Mouse (Mus musculus) left cerebral cortex, adult 18-20 months (tissue): ENCODE data around the gene Sdc4. TPM values are rescaled to one million over a fixed set of nuclear protein-coding genes. Genes with fewer than 3 reads are reported as not detected.
A peak's percentile ranks its signal among the peaks of the same experiment; 100 is the strongest.

ENCODE experiments used
- DNase-seq, 2 experiments: peaks; one replicate each; pipeline ENCODE4 v3.0.0; 2021 to 2022; ENCODE audit warnings: low spot score in 2 of 2, mixed read lengths in 1 of 2
- total RNA-seq, 2 experiments: library from RNA; stranded (reverse); gene quantifications; 2 replicates each; pipeline ENCODE4 v1.2.3; 2021

Gene Sdc4
- total RNA-seq, 2 experiments from 2014 or later = 72.7 to 80.1 TPM

DNA sequence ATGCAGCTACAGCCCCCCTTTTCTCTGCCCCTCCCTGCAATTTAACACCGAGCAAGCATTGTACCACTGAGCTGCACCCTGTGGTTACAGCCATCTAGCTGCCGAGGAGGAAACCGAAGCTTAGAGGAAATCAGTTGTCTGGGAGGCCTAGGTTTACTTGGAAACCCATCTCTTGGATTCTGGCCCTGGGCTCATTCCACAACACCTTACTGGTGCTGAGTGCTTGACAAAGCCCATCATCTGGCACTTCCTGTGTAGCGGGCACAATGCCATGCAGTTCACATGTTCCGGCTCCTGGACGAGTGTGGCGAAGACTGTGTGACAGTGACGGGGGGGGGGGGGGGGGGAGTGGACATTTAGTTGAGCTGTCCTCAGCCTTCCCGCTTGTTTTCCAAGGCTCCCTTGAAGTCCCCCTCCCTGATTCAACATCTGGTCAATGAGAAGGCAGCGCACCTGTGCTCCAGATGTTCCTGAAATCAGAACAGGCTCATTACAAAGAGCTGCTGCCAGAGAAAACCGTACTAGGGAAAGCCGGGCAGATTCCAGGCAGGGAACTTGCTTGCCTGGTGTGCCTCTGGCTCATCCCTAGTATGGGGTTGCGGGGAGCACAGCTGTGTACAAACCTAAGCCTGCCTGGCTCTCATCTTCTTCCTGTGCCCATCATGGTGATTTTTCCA, 8.5 kb upstream of the Sdc4 start:
- no peak for DNase-seq

DNA sequence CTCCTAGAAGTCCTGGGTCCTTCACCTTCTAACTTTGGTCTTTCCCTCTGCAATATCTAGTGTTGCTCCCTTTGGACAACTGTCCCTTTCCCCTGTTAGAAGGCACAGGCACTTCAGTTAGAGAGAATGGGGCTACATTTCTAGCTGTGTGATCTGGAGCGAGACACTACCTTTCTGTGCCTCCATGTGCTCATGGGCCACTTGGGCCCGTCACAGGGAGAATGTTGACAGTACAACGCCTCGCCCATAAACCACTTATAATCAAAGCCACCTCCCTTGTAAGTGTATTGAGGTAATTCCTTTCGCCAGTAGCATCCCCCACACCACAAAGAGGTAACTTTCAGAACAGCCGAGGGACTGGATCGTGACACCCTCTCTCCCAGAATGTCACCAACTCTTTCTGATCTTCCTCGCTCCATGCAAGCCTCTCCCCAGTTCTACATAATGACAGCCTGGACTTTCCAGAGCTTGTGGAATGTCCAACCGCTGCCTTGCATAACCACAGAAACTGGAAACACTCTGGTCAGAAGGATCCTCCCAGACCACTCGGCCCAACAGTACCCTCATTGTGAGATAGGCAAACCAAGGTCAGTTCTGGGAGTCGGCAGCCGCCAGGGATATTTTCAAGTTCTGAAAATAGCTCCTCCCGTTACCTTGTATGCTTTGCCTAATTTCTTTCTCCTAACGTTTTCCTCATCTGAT, 5.8 kb upstream of the Sdc4 start:
- no peak for DNase-seq

DNA sequence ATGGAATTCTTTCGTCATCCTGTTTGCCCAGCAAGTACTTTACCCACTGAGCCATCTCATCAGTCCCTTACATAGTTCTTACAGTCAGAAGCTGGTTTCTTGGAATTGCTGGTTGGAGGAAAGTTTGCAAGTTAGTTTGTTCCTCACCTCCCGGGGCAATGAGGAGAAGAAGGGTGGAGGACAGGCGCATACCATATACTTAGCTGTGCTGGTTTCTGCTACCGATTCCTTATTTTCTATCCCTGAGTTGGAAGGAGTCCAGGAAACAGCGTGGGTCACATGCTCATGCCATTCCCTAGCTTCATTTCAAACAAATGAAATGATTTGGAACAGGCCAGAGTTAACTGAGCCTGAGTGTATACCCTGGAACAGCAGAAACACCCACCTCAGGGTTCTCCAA, 5.2 kb upstream of the Sdc4 start:
- no peak for DNase-seq

DNA sequence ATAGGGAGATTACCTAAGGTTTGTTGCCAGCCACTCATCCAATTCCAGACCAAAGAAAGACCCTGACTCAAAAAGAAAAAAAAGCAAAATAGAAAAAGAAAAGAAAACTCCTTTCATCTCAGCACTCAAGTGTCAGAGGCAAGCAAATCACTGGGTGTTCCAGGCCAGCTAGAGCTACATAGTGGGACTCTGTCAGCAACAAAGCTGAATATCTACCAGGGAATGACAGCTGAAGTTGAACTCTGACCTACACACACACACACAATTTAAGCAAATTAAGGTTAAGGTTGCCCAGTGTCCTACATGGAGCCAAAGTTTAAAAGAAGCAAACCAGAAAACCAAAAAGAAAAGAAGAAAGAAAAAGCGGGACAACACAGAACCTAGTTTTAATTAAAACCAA, 4.5 kb upstream of the Sdc4 start:
- no peak for DNase-seq

DNA sequence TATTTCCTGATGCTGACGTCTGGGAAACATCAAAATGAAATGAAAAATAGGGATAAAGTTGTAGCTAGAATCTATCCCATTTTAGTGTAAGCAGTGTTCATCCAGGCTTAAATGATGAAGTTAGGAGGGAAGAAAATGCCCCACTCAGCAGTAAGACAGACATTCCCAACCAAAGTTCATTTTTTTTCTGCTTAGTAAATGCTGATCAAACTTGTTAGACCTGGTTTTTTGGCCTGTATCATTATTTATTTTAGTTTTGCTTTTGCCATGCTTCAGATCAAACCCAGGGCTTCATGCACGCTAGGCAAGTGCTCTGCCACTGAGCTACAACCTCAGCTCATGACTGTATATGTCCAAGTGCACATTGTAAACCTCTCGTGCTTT, 2.4 kb upstream of the Sdc4 start:
- no peak for DNase-seq

DNA sequence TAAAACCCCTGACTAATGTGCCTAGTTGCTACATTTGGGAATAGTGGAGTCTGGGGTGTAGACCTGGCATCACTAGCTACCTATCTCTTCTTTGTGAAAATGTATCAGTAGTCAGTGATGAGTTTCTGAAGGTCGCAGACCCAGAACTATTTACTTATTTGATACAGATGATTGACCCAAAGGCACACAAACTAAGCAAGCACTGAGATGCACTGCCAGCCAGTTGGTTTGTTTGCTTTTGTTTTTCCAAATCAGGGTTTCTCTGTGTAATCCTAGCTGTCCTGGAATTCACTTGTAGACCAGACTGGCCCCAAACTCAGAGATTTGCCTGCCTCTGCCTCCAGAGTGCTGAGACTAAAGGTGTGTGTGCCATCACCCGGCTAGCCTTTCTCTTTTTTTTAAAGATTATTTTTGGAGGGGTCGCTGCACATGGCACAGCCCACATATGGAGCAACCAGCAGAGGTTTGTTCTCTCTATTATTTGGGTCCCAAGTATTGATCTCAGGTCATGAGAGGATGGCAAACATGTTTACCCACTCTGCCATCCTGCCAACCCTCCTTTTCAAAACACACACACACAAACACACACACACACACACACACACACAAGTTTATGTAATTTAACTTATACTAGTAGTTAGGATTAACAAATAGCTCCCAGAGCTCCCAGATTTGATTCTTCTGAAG, 1.9 kb upstream of the Sdc4 start:
- no peak for DNase-seq

DNA sequence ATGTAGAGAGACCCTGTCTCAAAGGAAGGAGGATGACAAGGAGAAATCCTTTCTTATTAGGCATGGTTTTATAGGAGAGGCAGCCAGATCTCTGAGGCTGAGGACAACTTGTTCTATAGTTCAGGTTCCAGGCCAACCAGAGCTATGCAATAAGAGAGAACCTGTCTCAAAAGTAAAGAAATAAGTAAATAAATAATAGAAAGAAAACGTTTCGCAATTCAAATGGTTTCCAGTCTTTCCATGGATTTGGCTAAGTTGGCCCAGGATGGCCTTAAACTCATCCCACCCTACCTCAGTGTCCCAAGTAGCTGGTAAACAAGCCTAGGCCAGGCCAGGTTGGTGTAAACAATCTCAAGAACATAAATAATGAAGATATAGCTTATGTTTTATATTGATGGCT, 1.0 kb upstream of the Sdc4 start:
- no peak for DNase-seq

DNA sequence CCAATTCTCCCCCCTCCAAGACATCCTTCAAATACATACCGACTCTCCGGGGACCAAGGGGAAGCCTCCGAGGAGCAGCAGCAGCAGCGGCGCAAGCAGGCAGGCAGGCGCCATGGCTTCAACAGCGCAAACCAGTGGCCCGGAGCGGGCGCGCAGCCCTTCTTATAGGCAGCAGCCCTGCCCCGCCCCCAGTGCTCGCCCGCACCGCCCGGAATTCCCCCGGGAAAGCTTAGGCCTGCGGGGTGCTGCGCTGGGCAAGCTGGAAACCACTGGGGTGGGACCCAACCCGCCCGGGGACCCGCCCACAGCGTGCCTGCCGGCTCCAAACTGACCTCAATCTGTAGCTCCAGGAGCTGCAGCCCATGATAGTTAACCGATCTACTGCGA, 643 bp downstream of the Sdc4 start:
- peak; percentile 65 for DNase-seq

DNA sequence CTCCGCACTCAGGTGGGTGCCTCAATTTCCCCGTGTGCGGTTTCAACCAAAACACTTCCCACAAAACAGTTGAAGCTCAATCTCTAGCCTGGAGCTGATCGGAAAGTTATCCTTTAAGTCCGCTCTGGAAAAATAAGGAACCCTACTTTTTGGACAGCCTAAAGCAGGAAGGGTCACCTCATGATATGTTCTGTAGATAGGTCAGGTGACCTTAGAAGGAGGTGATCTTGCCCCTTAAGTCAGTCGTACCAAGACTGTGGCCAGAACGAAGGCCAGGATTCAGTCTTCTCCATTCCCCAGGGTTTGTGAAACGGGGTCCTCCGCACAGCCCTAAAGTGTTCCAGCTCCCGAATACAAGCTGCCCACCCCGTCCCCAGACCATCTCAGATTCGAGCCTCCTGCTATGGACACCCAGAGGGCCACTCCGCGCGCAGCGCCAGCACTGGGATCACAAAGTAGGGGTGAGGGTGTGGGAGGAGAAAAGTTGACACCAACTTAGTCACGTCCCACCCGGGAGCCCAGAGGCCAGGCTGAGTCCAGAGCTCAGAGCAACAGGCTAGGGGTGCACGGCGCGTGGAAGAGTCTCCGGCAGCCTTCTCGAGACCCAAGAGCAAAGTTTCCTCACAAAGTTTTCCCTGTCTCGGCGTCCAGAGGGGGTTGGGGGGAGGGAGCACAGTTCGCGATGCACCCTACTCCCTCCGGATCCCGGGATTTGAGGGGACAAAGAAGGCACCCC, 1.2 kb downstream of the Sdc4 start:
- no peak for DNase-seq

DNA sequence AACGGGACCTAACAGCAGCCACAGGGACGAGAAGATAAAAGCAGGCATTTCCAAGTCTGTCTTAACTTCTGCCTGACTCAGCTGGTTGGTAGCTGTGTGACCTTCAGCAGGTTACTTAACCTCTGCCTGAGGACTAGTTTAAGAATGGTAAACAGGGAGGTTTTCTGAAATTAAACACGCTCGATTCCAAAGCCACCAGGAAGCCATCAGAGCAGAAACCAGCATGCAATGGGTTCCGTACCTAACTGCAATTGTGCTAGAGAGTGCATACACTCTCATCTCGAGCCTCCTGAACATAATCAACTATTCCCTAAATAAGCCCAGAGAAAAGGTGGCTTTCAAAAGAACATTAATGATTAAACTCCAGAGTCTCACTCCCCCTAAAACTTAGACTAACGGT, 2.0 kb downstream of the Sdc4 start:
- no peak for DNase-seq

DNA sequence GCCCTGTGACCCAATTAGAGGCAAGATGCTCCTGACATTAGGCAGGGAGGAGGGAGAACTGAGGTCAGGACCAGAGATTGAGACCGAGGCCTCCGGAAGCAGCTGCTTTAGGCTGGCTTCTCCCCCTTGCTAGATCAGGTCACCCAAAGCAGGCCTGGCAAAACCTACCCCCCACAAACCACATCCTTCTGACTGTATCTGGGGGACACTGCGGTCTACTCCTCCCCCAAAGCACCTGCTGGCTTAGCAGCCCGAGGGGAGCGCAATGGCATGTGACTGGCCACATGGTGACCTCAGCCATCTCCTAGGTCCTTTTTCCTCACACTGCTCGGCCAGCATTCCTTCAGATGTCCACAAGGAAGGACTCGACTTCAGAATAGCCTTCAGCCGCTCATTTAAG, 2.5 kb downstream of the Sdc4 start:
- no peak for DNase-seq

DNA sequence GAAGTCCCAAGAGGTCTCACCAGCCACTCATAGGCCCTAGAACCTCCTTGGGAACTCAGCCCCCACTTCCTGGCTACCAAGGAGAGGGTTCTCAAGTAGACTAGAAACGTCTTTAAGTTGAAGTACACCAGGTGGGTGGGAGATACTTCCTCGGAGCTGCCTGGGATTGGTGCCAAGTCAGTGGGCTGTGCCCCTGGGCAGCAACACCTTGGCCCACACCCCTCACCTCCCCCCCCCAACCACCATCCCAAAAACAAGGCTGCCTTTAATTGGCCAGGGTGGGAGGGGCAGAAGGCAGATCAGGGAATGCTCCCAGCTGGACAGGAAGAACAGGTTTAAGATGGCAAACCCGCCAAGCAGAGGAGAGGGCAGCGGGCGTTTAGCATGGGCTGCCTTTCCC, 3.4 kb downstream of the Sdc4 start:
- no peak for DNase-seq

DNA sequence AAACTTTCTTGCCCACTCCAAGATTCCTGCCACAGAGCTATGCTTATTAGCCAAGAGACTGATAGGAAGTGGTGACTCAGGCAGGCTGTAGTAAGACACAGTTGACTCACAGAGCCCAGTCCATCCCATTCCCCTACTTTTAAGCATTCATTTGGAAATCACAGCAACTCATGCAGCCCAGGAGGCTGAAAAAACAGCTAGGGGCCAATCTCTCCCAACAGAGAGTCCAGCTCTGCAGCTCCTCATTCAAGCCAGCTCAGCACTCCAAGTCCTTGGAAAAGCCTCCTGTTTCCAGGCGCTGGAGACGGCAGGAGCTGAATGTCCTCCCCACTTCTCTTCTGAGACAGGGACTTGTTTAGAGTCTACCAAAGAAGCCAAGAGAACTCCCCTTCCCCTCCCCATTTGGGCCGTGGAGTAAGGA, 4.7 kb downstream of the Sdc4 start:
- peak; percentile 12 to 41 for DNase-seq

DNA sequence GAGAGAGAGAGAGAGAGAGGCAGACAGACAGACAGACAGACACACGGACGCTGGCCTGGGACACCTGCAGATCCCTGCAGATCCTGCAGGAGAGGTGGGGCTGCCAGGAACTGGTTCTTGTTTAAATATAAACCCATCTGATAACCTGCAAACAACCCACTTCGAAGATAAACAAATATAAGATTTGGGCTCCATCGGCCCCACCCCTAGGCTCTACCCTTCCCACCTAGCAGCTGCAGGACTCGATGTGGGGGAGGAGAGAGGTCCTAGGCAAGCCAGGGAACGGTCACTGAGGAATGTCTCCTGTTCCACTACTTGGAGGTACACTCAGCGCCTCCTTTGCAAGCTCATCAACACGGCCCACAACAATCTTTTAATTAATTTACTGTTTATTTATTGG, 5.4 kb downstream of the Sdc4 start:
- DNase-seq = no peak

DNA sequence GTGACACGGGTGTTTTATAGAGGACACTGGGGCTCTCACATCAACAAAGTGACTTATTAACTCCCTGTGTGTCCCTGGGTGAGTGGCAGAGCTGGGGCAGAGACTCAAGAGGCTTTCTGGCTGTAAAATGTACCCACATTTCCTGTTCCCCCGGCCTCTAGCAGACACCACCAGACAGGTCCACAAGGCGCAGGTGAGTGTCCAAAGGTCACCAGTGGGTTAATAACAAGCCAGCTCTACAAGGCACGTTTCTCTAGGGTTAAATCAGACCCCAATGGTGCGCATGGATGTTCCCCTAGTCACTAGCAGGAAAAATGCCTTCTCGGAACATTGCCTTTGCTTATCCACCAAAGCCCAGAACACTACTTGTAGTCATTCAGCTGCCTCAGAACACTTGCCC, 6.0 kb downstream of the Sdc4 start:
- no peak for DNase-seq

DNA sequence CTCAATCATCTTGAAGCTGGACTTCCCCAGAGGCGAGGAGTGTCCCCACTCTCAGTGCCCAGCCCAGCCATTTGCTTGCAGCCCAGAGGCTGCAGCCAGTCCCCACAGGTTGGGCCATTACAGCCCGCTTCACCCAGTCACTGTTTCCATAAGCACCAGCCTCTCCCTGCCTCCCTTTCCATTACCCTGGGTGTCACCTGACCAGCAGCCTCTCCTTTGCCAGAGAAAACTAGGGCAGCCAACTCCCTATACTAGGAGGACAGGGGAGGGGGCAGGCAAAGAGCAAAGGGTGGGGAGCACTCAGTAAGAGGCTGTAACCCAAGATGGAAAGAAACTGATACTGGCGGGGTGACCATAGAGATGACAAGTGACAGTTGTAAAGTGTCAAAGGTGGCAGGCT, 6.7 kb downstream of the Sdc4 start:
- DNase-seq = no peak

DNA sequence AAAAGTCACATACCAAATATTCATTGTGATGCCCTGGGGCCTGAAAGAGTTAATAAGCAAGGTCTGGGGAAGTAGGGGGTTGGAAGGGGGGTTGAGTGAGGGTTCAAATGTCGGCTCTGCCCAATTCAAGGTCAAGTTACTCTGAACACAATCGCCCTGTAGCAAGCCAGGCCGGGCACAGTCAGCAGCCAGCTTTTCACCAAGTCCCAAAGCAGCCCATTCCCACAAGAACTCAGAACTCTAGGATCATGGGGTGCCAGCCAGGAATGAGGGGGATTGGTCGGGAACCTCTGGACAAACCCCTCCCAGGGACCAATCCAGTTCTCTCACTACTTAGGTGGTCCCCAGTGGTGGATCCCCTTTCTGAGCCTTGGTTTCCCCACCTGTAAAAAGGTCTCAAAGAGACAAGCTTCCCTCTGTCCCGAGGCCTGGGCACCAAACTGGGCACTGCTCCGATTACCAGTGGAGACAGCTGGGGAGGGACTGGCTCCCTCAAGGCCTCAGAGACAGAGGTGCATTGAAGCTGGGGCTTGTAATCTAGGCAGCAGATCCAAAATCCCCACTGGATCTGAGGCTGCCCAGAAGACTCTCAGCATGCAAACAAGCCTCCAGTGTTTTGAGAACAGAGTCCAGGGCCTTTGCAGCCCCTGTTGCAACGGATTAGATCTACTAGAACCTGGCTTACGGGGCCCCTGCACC, 7.3 kb downstream of the Sdc4 start:
- no peak for DNase-seq

DNA sequence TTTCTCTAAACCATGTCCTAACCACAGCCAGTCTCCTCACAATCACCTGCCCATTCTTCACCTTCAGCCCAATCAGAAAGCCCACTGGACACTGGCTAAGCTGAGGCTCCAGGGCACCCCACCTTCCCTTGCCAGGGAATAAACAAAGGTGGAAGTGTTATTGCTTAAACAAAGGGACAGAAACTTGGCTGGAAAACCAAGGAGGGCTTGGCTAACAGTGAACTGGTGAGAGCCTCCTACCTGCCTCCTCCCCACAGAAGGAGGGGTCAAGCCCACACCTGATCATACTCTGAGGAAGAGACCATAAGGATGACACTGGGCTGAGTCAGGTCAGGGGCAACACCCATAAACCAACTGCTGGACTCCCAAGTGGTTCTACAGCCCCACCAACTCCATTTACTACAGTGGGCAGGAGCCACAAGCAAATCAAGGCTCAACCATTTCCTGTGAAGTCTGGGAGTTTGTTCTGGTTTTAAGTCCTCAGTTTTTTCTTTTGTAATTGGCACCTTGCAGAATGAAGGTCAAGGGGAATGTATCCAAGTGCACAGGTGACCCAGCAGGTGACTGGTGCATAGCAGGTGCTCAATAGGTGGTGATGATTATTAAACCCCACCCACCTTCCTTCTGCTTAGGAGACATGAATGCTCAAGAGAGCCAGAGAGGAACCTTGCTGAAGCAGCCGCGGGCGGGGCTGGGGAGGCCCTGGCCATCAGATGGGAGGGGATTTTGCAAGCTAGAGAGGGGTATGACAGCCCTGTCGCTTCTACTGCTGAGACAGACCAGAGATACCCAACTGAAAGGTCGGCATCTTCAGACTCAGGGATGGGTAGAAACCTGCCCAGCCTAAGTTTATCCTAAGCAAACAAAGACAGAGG, 8.2 kb downstream of the Sdc4 start:
- no peak for DNase-seq

DNA sequence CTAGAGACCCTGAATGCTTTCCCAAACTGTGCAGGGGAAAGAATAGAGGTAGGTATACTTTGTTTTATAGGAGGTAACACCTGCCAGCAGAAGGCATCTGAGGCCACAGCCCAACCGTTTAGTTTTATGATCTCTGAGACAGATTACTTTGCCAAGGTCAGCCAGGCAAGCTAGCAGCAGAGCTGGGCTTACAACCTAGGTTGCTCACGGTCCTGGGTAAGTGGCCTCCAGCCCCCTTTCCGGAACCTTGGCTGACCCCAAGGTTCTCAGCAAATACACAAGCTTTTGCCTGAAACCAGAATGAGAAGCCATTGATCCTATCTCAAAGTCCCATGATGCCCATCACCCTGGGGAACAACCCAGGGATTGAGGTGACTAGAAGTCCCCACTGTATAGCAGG, 9.0 kb downstream of the Sdc4 start:
- no peak for DNase-seq

DNA sequence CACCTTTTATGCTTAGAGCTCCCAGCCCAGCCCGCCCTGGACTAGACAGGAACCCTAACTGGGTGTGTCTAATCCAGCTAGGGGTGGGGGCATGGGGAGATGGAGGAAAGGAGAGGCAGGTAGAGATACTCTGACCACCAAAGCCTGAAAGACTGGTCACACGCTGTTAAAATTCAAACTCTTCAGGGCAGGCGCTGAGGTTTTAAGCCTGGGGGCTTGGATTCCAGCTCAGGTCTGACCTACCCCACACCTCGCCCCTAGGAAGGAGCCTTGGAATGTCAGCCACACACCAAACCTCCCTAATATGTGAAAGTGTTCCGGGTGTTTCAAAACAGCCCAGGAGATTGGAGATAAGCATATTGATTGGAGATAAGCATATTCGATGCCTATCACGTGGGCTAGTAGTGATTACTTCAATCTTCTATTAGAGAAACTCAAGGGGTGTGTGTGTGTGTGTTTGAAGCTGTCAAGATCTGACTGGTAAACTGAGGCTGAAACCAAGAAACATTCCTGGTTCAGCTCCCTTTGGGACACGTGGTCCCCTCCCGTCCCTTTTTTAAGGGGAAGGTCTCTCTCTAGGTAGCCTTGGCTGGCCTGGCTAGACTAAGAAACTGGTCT, 10.3 kb downstream of the Sdc4 start:
- DNase-seq = no peak
